Mouse (Mus musculus): ENCODE measurements around the gene Mpped2.
A peak's percentile ranks its signal among the peaks of the same experiment; 100 is the strongest.

Gene Mpped2

DNA sequence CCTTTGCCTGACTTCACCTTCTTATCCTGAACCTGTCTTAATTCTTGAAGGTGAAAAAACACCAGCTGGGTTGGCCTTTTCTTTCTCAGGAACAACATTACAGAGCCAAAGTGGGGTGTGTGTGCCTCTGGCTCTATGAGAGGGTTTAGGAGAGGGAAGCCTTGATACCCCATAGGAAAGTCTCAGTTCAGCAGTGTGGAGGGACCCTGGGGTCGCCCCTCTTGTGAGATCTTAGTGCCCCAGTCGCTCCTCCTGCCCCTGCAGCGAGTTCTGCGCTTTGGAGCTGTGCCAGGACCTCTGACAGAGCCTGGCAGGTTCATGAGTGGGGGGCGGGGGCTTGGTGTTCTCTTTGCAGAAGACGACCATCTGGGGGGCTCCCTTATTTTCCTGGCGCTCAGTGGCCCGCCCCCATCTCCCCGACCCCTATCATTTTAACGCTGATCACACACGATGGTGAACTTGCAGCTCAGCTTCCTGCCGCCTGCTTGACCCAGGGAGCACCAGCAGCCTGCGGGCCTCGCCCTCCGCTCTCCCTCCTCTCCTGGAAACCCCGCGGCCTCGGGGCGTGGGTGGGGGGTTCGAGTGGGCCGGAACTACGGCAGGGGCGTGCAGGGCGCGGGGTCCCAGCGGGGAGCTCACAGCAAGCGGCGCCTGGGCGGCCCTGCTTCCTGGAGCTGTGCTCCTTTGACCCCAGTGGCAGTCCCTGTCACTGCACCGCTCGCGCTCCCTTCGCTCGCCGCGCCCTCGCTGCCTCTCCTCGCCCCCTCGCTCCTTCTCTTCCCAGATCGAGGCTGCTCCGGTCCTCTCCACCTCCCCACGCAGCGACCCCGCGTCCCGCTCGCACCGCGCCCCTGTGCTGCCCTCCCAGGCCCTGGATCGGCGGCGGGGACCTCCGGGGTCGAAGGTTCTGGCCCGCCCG, at the start of gene Mpped2:
TSS of gene Mpped2 (plus strand) at position 487 of the 919 bp plus-strand sequence.
- DNase-seq (ENCODE audit: low spot score in 2 of 2), result peak in 1 of 2 experiments; percentile 44

DNA sequence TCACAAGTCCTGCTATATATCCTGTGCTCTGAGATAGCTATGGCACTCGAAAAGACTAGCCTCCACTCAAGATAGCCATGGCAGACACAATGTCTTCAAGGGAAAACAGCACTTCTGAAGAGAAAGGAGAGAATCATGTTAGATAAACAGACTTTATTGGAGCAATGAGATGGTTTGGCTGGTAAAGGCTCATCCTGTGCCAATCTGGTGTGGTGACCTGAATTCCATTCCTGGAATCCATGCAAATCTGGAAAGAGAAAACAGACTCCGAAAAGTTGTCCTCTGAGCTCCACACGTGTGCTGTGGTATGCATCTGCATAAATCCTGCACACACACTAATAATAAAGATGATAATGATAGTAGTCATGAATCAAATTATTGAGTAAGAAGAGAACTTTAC, 48.3 kb upstream of the Mpped2 start:
- DNase-seq (ENCODE audit: low spot score in 2 of 2), result no peak

DNA sequence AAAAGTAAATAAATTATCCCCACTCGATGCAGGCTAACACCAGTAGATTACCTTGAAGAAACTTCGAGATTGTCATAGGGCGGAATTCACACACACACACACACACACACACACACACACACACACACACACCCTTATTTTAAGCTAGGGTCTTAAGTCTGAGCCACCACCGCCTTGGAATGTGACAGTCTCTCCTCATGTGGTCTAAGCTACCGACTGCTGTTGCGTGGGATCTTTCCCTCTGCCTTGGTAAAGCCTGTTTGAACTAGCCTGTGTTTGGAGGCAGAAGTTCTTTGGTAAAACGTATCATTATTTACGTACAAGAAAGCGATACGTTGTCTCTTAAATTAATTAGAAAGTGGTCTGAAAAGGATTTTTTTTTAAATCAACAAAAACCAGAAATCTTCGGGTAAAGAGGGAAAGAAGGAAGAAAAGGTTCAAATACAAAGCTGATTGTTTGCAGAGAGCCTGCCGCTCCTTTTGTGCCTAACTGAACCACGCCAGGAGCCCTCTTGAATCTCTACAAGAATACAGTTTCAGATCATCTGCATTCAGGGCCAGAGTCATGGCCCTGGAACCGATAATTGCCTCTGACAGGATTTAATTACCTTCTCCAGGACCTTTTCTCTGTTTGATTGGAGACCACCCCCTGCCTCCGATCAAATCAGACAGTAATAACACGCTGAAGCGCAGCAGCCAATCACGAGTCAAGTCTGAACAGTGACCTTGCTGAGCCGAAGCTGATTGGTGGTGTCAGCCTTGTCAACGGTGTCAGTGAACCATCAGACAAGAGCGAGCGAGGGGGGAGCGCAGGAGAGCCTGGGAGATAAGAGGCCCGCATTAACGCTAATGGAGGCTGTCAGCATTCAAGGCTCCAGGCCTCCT, 43.1 kb upstream of the Mpped2 start:
- peak; percentile 78 to 82 for DNase-seq (ENCODE audit: low spot score in 2 of 2)

DNA sequence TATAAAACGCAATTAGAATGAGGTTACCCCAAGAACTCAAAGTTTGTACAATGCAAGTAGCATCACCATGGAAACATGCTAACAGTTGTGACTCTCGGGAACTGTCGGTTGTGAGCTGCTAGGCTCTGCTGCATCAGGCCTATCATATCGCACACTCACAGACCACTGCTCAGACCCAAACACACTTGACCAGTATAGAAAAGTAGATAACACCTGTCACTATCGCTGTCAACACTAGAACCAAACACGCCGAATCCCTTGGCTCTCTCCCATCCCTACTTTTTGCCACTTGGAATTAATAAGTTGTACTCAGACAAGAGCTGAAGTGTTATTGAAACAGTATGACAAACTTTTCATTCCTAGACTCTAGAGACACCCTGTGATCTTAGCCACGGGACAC, 40.9 kb upstream of the Mpped2 start:
- DNase-seq (ENCODE audit: low spot score in 2 of 2), result no peak

DNA sequence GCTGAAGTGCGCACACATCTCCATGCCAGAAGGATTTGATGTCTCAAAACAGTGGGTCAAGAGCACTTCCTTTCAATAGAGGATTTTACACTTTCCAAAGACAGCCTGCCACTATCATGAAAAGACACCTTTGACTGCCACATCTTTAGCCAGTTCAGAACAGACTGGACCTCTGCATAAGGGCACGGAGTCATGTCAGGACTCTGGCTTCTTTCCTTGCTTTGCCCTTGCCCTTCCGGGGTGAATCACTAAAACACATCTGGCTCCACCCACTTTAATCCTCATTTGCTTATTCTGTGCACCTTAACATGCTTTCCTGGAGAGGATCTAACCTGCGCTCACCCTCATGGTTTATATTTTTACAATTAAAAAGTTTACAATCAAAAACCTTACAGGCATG, 40.3 kb upstream of the Mpped2 start:
- DNase-seq (ENCODE audit: low spot score in 2 of 2), result no peak

DNA sequence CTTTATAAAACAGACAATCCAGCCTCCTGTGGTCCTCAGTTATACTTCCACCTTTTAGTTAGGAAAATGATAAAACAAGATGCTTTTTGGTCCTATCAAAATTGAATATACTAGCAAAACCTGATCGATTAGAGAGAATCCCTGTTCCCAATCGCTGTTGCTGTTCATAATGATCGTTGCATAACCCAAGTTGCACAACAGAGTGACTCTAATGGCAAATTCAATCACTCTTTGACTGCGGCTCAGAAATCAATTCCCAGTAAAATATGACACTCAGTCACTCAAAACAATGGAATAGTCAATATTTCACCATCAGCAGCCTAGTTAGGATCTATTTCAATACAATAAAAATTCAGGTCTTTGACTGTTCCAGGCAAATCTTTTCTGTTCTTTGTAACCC, 39.8 kb upstream of the Mpped2 start:
- no peak for DNase-seq (ENCODE audit: low spot score in 2 of 2)

DNA sequence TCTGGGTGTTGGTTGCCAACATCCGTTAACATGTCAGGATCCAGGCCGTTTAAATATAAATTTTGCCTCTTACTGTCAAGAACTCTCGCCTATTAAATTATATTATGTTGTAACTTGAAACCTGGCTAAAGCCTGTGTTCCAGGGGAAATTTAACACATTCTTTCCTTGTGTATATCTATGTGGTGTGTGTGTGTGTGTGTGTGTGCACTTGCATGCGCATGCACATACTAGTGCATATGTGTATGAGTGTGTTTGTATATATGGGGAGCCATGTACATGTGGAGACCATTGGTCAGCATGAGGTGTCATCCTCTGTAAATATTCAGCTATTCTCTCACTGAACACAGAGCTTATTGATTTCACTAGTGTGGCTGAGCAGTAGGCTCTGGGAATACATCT, 37.8 kb upstream of the Mpped2 start:
- no peak for DNase-seq (ENCODE audit: low spot score in 2 of 2)

DNA sequence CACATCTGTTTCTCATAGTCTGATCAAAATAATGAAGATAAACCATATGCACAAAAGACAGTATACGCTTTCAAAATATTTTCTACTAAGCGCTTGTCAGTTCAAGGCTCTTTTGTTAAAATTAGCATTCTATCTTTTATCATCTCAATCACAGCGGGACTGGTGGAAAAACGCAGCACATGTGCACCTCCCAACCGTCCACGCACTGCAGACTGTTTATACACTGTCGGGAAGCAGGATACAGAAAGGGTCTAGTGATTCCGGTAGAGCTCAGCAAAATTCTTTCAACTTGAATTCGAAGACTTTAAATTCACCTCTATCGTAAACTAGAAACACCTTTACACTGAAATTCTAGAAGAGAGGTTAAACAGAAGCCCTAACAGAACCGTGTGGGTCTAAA, 27.8 kb upstream of the Mpped2 start:
- no peak for DNase-seq (ENCODE audit: low spot score in 2 of 2)

DNA sequence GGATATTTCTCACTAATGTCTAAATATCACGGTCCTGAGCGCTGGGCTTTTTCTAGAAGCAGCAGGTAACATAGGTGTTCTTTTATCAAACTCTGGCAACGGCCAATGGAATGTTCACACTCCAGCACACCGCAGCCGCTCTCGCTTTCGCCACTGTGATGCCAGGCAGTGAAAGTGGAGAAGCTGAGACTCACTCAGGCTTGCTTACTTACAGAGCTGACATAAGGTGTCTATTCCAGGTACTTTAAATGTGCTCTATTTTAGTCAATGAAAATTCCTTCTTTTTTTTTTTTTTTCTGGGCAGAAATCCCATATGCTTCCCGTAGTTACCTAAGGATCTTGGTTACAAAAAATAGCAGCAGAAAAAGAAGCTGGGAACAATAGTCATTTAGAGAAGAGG, 18.8 kb upstream of the Mpped2 start:
- DNase-seq (ENCODE audit: low spot score in 2 of 2), result no peak

DNA sequence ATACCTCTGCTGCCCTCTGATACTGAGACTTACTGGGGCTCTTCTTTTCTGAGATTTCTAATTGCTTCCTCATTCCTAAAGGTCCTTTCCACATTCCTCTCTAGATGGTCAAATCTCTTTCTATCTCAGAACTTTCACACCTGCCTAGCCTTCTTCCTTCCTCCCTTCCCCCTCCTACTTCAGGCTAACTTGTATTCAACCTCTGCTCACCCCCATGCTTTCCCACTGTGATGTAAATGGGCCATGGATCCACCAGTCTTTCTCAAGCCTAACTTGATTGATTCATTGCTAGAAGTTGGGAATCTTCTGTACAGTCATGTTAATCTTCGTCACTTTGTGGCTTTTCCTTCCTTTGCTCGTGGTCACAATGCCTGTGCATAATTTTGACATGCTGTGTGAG, 15.6 kb upstream of the Mpped2 start:
- no peak for DNase-seq (ENCODE audit: low spot score in 2 of 2)

DNA sequence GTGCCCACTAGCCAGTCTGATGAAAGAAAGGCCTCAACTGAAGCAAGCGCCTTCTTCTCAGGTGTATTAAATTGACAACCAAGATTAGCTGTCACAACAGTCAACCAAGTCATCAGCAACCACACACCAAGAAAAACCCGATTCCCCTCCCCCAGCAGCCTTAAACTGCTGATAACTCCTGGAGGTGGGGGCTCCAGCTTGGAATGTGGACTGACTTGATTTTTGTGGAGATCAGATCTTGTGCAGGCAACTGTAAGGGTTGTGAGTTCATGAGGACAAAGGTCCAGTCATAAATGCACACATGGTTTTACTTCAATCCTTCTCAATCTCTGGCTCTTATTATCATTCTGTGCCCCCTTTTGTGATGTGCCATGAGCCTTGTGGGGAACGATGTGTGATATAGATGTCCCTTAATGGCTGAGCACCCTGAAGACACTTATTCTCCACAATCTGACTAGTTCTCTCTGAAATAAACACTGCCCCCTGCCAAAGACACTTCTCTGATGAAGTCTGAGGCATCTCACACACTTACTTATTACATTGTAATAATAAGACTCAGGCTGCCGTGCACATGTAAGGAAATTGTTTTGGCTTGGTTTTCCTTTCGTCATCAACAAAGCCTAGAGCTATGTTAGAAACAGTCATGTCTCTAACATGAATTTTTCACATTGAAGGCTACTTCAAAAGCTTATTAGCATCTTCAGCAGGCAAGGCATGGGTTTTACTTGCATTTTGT, 13.2 kb upstream of the Mpped2 start:
- no peak for DNase-seq (ENCODE audit: low spot score in 2 of 2)

DNA sequence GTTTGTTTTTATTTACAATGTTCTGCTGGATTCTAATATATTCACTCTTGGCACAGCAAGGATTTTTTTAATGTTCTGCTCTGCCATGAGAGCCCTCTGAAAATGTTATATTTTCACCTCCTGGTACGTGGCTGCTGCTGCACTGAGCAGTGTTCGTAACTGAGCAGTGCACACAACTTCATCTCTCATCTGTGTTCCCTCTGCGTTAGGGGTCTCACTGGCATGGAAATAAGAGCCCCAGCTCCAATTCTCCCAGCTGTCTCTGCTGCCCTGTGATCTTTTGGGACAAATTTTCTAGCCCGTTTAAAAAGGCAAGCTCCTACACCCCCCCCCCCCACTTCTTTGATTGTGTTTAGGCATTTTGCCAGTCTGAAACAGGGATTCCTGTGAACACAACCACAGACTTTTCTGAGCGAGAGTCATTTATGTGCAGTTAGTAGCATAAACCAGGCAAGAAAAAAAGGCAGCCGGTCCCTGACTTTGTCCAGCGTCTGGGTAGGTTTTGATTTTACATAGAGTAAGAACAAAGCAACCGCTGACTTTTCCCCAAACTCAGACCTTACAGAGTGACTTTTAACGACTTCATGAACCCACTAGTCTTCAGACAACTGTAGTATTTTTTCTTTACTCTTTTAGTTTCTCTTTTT, 9.8 kb upstream of the Mpped2 start:
- DNase-seq (ENCODE audit: low spot score in 2 of 2), result no peak

DNA sequence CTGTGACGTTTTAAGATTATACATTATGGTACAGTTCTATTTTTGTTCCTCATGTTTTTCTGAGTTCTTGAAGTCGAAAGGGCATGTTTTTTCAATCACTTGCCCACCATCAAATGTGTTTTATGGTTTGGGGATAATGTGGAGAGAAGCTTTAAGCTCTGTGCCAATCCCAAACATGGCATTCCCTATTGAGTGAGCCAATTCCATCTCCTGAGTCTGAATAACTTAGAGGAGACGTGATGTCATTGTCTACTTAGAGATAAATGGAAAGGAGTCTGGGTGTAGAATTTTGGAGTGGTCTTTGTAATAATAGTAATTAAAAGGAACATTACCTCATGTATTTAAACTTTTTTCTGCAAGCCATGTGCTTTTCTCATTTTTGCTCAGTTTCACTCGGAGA, 9.2 kb upstream of the Mpped2 start:
- DNase-seq (ENCODE audit: low spot score in 2 of 2), result no peak

DNA sequence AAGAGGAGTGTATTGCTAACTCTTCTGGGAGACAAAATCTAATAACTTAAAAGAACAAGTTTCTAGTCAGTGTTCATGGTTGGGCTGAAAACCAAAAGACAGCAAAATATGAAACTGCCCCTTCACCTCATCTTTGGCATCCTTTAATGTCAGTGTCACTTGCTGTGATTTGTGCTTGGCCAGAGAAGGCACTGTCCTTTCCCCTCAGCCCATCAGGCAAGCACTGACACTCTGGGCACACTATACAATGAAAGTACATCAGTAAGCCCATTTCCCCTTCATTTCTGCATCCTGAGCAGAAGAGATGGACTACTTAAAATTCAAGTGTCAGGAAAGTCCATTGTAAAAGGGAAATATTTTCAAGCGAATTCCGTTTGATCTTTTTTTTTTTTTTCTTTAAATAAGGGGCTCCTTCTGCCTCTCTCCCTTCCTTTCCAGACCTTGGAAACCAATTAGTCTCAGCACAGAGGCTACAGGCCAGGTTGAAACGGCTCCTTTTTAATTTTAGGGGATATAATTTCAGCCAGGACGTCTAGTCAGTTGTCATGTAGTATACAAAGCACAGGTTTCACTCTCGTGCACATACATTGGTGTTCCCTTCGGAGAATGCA, 1.2 kb upstream of the Mpped2 start:
- no peak for DNase-seq (ENCODE audit: low spot score in 2 of 2)

DNA sequence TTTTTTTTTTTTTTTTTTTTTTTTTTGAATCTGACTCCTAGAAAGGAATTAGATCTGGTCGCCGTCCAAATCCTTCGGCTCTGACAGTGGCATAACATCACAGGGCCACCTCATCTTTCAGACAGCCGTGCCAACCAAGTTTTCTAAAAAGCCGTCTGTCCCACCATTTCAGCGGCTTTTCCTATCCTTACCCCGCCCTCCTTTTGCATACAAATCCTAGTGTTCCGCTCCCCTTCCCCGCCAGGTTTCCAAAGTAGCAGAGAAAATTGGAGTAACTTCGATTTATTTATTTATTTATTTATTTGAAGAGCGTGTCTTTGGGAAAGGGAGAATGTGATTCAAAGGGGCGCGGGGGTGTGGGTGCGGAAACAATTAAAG, 675 bp upstream of the Mpped2 start:
- no peak for DNase-seq (ENCODE audit: low spot score in 2 of 2)

DNA sequence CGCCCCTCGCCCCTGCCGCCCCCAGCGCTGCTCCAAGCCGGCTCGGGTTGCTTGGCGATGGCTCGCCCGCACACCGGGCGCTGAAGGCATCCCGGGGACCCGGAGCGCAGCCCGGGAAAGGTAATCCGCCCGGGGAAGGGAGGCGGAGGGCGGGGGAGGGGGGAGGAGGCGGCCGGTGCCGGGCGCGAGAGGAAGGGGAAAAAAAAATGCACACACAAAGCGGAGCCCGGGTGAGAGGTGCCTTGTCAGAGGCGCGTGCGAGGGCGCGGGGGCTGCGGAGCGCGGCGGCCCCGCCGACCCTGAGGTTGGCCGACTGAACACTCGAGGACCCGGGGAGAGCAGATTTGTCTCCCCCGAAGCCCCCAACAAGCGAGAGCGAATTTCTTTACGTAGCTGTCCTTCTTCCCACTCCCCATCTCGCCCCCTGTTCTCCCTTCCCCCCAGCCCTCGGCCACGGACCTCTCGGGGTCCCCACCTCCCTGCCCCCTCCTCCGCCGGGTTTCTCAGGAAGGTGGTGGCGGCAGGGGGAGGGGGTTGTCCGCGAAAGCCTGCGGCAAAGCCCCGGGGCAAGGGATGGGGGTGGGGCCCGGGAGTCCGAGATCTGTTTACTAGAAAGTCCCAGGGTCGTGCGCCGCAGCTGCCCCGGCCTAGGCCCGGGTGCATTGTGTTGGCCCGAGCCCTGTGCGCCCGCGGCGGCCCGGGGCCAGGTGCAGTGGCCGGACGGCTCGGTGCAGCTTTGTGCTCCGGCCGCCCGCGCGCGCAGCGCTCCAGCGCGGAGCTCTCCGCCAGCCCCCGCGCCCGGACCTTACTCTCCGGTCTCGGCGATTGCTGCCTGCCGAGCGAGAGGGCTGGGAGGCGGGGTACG, 865 bp downstream of the Mpped2 start:
- DNase-seq (ENCODE audit: low spot score in 2 of 2), result peak in 1 of 2 experiments; percentile 37

DNA sequence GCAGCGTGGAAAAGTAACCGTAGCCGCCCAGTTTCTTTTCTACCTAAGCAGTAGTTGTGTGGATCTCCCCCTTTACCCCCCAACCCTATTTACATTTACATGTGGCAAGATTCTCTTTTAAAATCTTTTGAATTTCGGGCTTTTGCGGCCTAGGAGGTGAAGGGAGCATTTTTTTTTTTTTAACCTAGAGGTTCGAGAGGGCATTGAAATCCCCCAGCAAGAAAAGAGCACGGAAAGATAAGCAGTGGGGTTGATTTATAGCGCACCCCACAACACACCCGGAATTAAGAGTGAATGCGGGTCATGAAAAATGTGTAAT, 1.5 kb downstream of the Mpped2 start:
- DNase-seq (ENCODE audit: low spot score in 2 of 2), result no peak

DNA sequence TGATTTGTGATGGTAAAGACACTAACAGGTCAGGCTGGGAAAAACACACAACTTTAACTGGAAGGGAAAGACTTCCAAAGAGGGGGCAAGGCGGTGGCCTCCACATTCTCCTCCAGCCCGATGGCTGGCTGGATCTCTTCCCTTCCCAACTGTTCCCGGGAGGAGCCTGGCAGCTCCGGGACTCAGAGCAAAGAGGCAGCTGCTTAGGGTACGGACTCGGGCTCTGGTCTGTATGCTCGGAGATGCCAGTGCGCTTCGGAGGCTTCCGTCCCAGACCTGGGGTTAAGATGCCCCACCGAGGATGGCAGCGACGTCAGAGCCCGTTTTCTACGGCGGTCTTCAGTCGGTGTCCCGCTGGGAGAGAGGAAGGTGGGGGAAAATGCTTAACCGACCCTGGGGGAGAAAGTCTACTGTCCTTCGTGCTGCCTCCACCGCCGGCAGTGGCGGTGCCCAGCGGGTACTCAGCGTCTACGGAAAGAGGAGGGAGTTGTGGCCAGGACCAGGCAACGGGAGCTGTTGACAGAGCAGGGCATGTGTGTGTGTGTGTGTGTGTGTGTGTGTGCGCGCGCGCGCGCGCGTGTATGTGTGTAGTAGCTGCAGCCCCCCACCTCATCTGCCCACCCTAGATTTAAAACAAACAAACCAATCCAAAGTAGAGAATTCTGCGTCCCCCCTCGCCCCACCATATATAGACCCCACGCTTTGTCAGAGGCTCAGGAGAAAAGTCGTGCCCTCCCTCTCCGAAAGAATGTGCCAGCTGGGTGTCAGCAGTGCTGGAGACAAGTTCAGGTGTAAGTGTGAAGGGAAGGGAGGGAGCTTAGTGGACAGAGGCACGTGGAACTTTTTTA, 2.0 kb downstream of the Mpped2 start:
- peak in 1 of 2 experiments; percentile 28 for DNase-seq (ENCODE audit: low spot score in 2 of 2)

DNA sequence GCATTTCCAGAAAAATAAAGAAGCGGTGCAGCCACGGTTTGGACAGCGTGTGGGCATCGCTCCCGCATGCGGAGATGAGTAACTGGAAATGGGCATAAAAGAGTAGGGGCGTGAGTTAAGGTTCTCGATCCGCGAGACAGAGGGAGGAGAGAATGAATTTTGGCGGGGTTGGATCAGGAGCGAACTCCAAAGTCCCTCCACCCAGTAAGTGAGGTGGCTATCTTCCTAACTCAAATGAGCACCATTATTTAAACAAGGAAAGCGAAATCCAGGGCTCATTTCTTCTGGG, 2.6 kb downstream of the Mpped2 start:
- DNase-seq (ENCODE audit: low spot score in 2 of 2), result no peak

DNA sequence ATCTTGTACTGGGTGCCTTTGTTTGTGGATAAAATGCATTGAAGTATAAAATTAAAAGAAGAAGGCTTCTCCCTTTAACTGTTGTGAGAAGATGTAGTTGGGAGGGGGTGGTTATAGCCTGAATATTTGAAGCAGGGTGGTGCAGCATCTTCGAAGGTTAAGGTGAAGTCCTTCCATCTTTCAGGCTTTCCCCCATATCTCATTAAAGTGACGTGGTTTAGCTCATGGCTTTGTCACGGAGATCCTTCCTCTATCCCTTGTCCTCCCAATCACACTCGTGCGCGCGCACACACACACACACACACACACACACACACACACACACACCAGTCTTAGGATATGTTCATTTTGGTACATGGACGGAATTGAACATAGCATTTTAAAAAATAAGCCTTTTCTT, 3.3 kb downstream of the Mpped2 start:
- DNase-seq (ENCODE audit: low spot score in 2 of 2), result no peak

All from left cerebral cortex, adult 9 months (tissue).